Mouse (Mus musculus): ENCODE results near the gene Srd5a2. TPM values are rescaled to one million over a fixed set of nuclear protein-coding genes. Genes with fewer than 3 reads are reported as not detected.

Srd5a2 gene
- polyA plus RNA-seq, 1 experiment from 2014 or later: 0.05 TPM

DNA sequence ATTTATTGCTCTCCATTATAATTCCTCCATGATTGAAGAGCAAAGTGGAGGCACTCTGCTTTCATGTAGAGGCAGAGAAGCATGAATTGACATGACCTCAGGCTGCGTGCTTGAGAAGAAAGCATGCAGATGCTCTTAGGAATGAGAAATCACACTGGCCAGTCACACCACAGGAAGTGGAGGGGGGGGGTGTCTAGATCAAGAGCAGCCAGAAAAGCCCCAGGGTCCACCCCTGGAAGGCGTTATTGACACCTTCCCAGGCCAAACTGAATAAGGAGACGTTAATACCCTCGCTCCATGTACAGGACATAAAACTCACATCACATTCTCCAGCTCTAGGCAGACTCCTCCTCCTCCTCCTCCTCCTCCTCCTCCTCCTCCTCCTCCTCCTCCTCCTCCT is 63.2 kb downstream of the Srd5a2 start:
- no peaks in the 10 kb centered on the region for H3K36me3 ChIP-seq (replicated peaks)
- H3K4me3 ChIP-seq (replicated peaks): no peak overlapping the region
- H3K9ac ChIP-seq: no peak overlapping the region
- no peaks in the 10 kb centered on the region for H3K27me3 ChIP-seq
- no peak overlapping the region for H3K27ac ChIP-seq (replicated peaks)
- ATAC-seq (ENCODE audit: insufficient read depth): no peak
- H3K4me2 ChIP-seq: no peak overlapping the region
- WGBS (ENCODE audit: insufficient replicate concordance): 7% methylated on average over 4 of the region's 4 CpGs
- H3K9me3 ChIP-seq (replicated peaks): no peaks in the 10 kb centered on the region
- no peaks in the 10 kb centered on the region for H3K4me1 ChIP-seq (replicated peaks)

DNA sequence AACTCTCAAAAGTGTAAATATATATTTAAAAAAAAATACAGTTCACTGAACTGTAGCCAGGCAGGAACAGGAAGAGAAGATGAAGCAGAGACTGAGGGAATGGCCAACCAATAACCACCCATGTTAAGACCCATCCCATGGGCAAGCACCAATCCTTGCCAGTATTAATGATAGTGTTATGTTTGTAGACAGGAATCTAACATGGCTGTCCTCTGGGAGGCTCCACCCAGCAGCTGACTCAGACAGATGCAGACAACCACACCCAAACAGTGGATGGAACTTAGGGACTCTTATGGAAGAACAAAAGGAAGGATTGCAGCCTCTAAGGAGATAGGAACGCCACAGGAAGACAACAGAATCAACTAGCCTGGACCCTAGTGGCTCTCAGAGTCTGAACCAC is 64.8 kb downstream of the Srd5a2 start:
- Histone ChIP-seq H3K4me3 (replicated peaks) (no peak overlapping the region), H3K27me3 (no peaks in the 10 kb centered on the region), H3K9me3 (replicated peaks) (no peaks in the 10 kb centered on the region), H3K4me2 (no peak overlapping the region), H3K36me3 (replicated peaks) (no peaks in the 10 kb centered on the region), H3K4me1 (replicated peaks) (no peaks in the 10 kb centered on the region), H3K27ac (replicated peaks) (no peak overlapping the region), H3K9ac (no peak overlapping the region)
- no peak for ATAC-seq (ENCODE audit: insufficient read depth)
- 33% methylated on average over 1 of the region's 1 CpGs for WGBS (ENCODE audit: insufficient replicate concordance)

- Histone ChIP-seq H3K36me3 (replicated peaks) (no peaks in the 10 kb centered on the region), H3K9me3 (replicated peaks) (no peaks in the 10 kb centered on the region), H3K4me3 (replicated peaks) (no peak overlapping the region), H3K4me2 (no peak overlapping the region), H3K9ac (no peak overlapping the region), H3K4me1 (replicated peaks) (no peaks in the 10 kb centered on the region), H3K27ac (replicated peaks) (no peak overlapping the region), H3K27me3 (no peaks in the 10 kb centered on the region)
- ATAC-seq (ENCODE audit: insufficient read depth): no peak
Measured at GRCm38 (mm10) chr17:73976066-73976465, 71.7 kb downstream of the Srd5a2 start.

- Histone ChIP-seq H3K4me3 (replicated peaks) (no peak overlapping the region), H3K9me3 (replicated peaks) (no peaks in the 10 kb centered on the region), H3K27me3 (no peaks in the 10 kb centered on the region), H3K27ac (replicated peaks) (no peak overlapping the region), H3K4me1 (replicated peaks) (no peaks in the 10 kb centered on the region), H3K4me2 (no peak overlapping the region), H3K9ac (no peak overlapping the region), H3K36me3 (replicated peaks) (no peaks in the 10 kb centered on the region)
- WGBS (ENCODE audit: insufficient replicate concordance): 70% methylated on average over 11 of the region's 11 CpGs
- ATAC-seq (ENCODE audit: insufficient read depth): no peak
Measured at GRCm38 (mm10) chr17:73972648-73973047, 75.1 kb downstream of the Srd5a2 start.

- Histone ChIP-seq H3K4me3 (replicated peaks) (no peak overlapping the region), H3K27me3 (no peaks in the 10 kb centered on the region), H3K27ac (replicated peaks) (no peak overlapping the region), H3K36me3 (replicated peaks) (no peaks in the 10 kb centered on the region), H3K9ac (no peak overlapping the region), H3K9me3 (replicated peaks) (no peaks in the 10 kb centered on the region), H3K4me2 (no peak overlapping the region), H3K4me1 (replicated peaks) (no peaks in the 10 kb centered on the region)
- WGBS (ENCODE audit: insufficient replicate concordance): 61% methylated on average over 4 of the region's 4 CpGs
- ATAC-seq (ENCODE audit: insufficient read depth): no peak
Measured at GRCm38 (mm10) chr17:73971291-73971690, 76.4 kb downstream of the Srd5a2 start.

DNA sequence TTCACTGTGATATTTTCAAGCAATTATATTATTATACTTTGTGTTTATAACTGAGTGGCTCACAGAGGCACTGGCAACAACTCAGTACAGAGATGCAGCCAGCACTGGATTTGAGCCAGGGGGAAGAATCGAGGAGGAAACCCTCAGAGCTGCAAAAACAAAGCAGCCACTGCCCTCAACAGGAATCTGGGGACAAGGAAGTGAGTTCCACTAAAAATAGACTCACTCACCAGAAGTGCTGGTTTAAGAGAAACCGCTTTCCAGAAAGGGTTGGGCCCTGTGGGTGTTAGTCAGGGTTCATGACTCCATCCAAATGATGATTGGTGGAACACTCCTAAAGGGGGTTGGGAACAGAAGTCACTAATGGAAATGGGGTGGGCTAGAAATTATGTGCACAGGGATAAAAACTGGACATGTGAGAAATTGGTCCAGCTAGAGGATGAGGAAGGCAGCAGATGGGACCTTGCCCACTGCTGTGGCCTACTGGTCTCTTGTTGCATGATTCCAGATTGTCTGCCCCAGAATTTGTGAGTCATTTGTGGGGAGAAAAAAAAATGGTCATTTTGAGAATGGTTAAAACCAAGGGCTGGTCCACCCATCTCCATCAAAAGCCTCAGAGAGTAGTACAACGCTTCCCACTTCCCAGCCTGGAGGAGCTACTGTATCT is 77.2 kb downstream of the Srd5a2 start:
- Histone ChIP-seq H3K9me3 (replicated peaks) (no peaks in the 10 kb centered on the region), H3K4me2 (no peak overlapping the region)
- ATAC-seq (ENCODE audit: insufficient read depth): 0 out of 2 replicates have a peak, but pooled peaks have one; percentile 31

More for the DNA sequence above, 77.2 kb downstream of the Srd5a2 start:
- H3K27ac ChIP-seq (replicated peaks): no peak overlapping the region
- no peaks in the 10 kb centered on the region for H3K27me3 ChIP-seq
- WGBS (ENCODE audit: insufficient replicate concordance): 26% methylated on average over 3 of the region's 3 CpGs
- no peak overlapping the region for H3K4me3 ChIP-seq (replicated peaks)
- H3K4me1 ChIP-seq (replicated peaks): no peaks in the 10 kb centered on the region
- no peak overlapping the region for H3K9ac ChIP-seq
- no peaks in the 10 kb centered on the region for H3K36me3 ChIP-seq (replicated peaks)

Other genes starting within 250 kb of the Srd5a2 start
- gene Ehd3, start 243.8 kb downstream of the Srd5a2 start, polyA plus RNA-seq (2015; fragmentation: Nextera tagmentation; extraction: Ambion mirVana): 18.3 and 20.7 TPM in 2 replicates
- gene Xdh, start 97.7 kb downstream of the Srd5a2 start, polyA plus RNA-seq (2015; fragmentation: Nextera tagmentation; extraction: Ambion mirVana): 4.2 and 4.9 TPM in 2 replicates
- gene Memo1, start 247.6 kb upstream of the Srd5a2 start, polyA plus RNA-seq (2015; fragmentation: Nextera tagmentation; extraction: Ambion mirVana): 88.8 and 96.4 TPM in 2 replicates

Measured in liver, embryonic 15.5 days (tissue).